Mouse (Mus musculus) CH12.LX (cell line): ENCODE data around the gene Actl11. TPM values are rescaled to one million over a fixed set of nuclear protein-coding genes. Genes with fewer than 3 reads are reported as not detected.

Experiments
- DNase-seq: peaks from one replicate; pipeline ENCODE4 v3.0.0-alpha.2; 2013; ENCODE audit errors: extremely low read depth
- H3K27ac ChIP-seq: 2 replicates; pipeline ENCODE4 v1.5.1; 2012; ENCODE audit warnings: low read depth, mild to moderate bottlenecking, control low read depth, moderate library complexity; ENCODE audit not compliant: insufficient read depth
- H3K27me3 ChIP-seq: replicated peaks from 2 replicates; pipeline ENCODE3; 2012; ENCODE audit warnings: inconsistent platforms
- H3K36me3 ChIP-seq, 2 experiments: replicated peaks in 1 of 2; 2 replicates each; pipeline versions ENCODE3 to v1.6.1; 2012; ENCODE audit warnings: inconsistent platforms in 1 of 2, low read length in 1 of 2, mild to moderate bottlenecking in 1 of 2, mixed read lengths in 1 of 2, moderate library complexity in 1 of 2; ENCODE audit not compliant: control insufficient read depth in 1 of 2, insufficient read depth in 1 of 2
- H3K4me1 ChIP-seq, 2 experiments: 2 replicates each; pipeline ENCODE4 v1.6.1; 2012; ENCODE audit warnings: inconsistent platforms in 1 of 2, moderate library complexity in 1 of 2; ENCODE audit not compliant: insufficient read depth in 2 of 2, control insufficient read depth in 1 of 2
- H3K4me2 ChIP-seq: 2 replicates; pipeline ENCODE4 v1.6.1; 2012; ENCODE audit warnings: low read depth, mild to moderate bottlenecking, control low read depth; ENCODE audit not compliant: poor library complexity, insufficient read depth, severe bottlenecking
- H3K4me3 ChIP-seq, 3 experiments: fragments of 150-350 bp in 1 of 3; sonication (generic) in 1 of 3; replicated peaks in 1 of 3; 2 replicates each; pipeline versions ENCODE3 to v1.5.1; 2011 to 2012; ENCODE audit warnings: low read depth in 2 of 3, low read length in 2 of 3, mild to moderate bottlenecking in 2 of 3, moderate library complexity in 2 of 3, control low read depth in 1 of 3, improper control_type of control experiment in 1 of 3, inconsistent platforms in 1 of 3, mixed read lengths in 1 of 3; ENCODE audit not compliant: poor library complexity in 1 of 3
- H3K79me2 ChIP-seq: replicated peaks from 2 replicates; pipeline ENCODE4 v1.6.1; 2012; ENCODE audit warnings: mild to moderate bottlenecking, moderate library complexity; ENCODE audit not compliant: control insufficient read depth, poor library complexity, insufficient read depth, severe bottlenecking; ENCODE audit errors: extremely low read depth
- H3K9ac ChIP-seq: 2 replicates; pipeline ENCODE4 v1.6.1; 2012; ENCODE audit warnings: low read depth, mild to moderate bottlenecking, control low read depth, moderate library complexity; ENCODE audit not compliant: insufficient read depth
- H3K9me3 ChIP-seq: replicated peaks from 2 replicates; pipeline ENCODE3; 2012; ENCODE audit warnings: low read length, inconsistent platforms, mixed read lengths
- BHLHE40 ChIP-seq: IDR thresholded peaks from 2 replicates; pipeline ENCODE4 v1.6.1; 2011; ENCODE audit warnings: mild to moderate bottlenecking, low read depth, low read length, improper control_type of control experiment
- CHD1 ChIP-seq: IDR thresholded peaks from 2 replicates; pipeline ENCODE4 v1.6.1; 2012; ENCODE audit warnings: low read depth, low read length, improper control_type of control experiment, inconsistent platforms
- E2F4 ChIP-seq: IDR thresholded peaks from 2 replicates; pipeline ENCODE4 v1.6.1; 2011; ENCODE audit warnings: low read depth, low read length, improper control_type of control experiment; ENCODE audit not compliant: insufficient replicate concordance
- ELF1 ChIP-seq: IDR thresholded peaks from 2 replicates; pipeline ENCODE4 v1.6.1; 2014; ENCODE audit warnings: low read depth, mild to moderate bottlenecking, inconsistent platforms, low read length, improper control_type of control experiment
- ETS1 ChIP-seq: conservative IDR thresholded peaks from 2 replicates; pipeline ENCODE4 v1.6.1; 2012; ENCODE audit warnings: low read depth, mild to moderate bottlenecking, inconsistent platforms, low read length, improper control_type of control experiment, moderate library complexity
- IRF4 ChIP-seq: IDR thresholded peaks from 2 replicates; pipeline ENCODE4 v1.6.1; 2014; ENCODE audit warnings: low read depth, mild to moderate bottlenecking, inconsistent platforms, low read length, improper control_type of control experiment
- MAFK ChIP-seq: IDR thresholded peaks from 2 replicates; pipeline ENCODE4 v1.6.1; 2011; ENCODE audit warnings: low read length, improper control_type of control experiment; ENCODE audit not compliant: insufficient replicate concordance
- MAX ChIP-seq: IDR thresholded peaks from 2 replicates; pipeline ENCODE4 v1.6.1; 2011; ENCODE audit warnings: low read length, improper control_type of control experiment
- MAZ ChIP-seq: IDR thresholded peaks from 2 replicates; pipeline ENCODE4 v1.6.1; 2012; ENCODE audit warnings: low read depth, mild to moderate bottlenecking, inconsistent platforms, low read length, improper control_type of control experiment, moderate library complexity
- MEF2A ChIP-seq: IDR thresholded peaks from 2 replicates; pipeline ENCODE4 v1.6.1; 2014; ENCODE audit warnings: low read depth, mild to moderate bottlenecking, inconsistent platforms, low read length, improper control_type of control experiment, borderline replicate concordance
- MXI1 ChIP-seq: IDR thresholded peaks from 2 replicates; pipeline ENCODE4 v1.6.1; 2011; ENCODE audit warnings: mild to moderate bottlenecking, low read depth, low read length, improper control_type of control experiment
- MYC ChIP-seq: IDR thresholded peaks from 2 replicates; pipeline ENCODE4 v1.6.1; 2011; ENCODE audit warnings: low read depth, mild to moderate bottlenecking, improper control_type of control experiment, low read length
- NELFE ChIP-seq: IDR thresholded peaks from 2 replicates; pipeline ENCODE4 v1.6.1; 2011; ENCODE audit warnings: low read depth, low read length, improper control_type of control experiment
- NRF1 ChIP-seq: IDR thresholded peaks from 2 replicates; pipeline ENCODE4 v1.6.1; 2014; ENCODE audit warnings: low read depth, mild to moderate bottlenecking, inconsistent platforms, low read length, improper control_type of control experiment, moderate library complexity
- PAX5 ChIP-seq: IDR thresholded peaks from 2 replicates; pipeline ENCODE4 v1.6.1; 2012; ENCODE audit warnings: low read length, inconsistent platforms, mixed read lengths
- RAD21 ChIP-seq: IDR thresholded peaks from 2 replicates; pipeline ENCODE4 v1.6.1; 2011; ENCODE audit warnings: low read depth, mild to moderate bottlenecking, low read length, improper control_type of control experiment, moderate library complexity
- TBP ChIP-seq: conservative IDR thresholded peaks from 2 replicates; pipeline ENCODE4 v1.6.1; 2011; ENCODE audit warnings: low read depth, low read length, improper control_type of control experiment
- TCF12 ChIP-seq: IDR thresholded peaks from 2 replicates; pipeline ENCODE4 v1.6.1; 2014; ENCODE audit warnings: low read depth, mild to moderate bottlenecking, inconsistent platforms, low read length, improper control_type of control experiment
- UBTF ChIP-seq: IDR thresholded peaks from 2 replicates; pipeline ENCODE4 v1.6.1; 2012; ENCODE audit warnings: low read depth, mild to moderate bottlenecking, inconsistent platforms, low read length, improper control_type of control experiment, moderate library complexity
- USF1 ChIP-seq: IDR thresholded peaks from 2 replicates; pipeline ENCODE4 v1.6.1; 2014; ENCODE audit warnings: low read depth, mild to moderate bottlenecking, inconsistent platforms, low read length, improper control_type of control experiment
- USF2 ChIP-seq: conservative IDR thresholded peaks from 2 replicates; pipeline ENCODE4 v1.6.1; 2011; ENCODE audit warnings: low read depth, low read length, improper control_type of control experiment
- ZC3H11A ChIP-seq: IDR thresholded peaks from 2 replicates; pipeline ENCODE4 v1.6.1; 2012; ENCODE audit warnings: low read depth, mild to moderate bottlenecking, inconsistent platforms, low read length, improper control_type of control experiment
- ZKSCAN1 ChIP-seq: IDR thresholded peaks from 2 replicates; pipeline ENCODE4 v1.6.1; 2012; ENCODE audit warnings: low read depth, inconsistent platforms, low read length, improper control_type of control experiment, borderline replicate concordance
- ZMIZ1 ChIP-seq: IDR thresholded peaks from 2 replicates; pipeline ENCODE4 v1.6.1; 2012; ENCODE audit warnings: low read depth, mild to moderate bottlenecking, inconsistent platforms, low read length, improper control_type of control experiment
- dilution Hi-C: fragments of 300-500 bp; cut with MboI; formaldehyde crosslinking; loops from 2 replicates; pipeline ENCODE4 v1.14.3; 2020; ENCODE audit warnings: low sequenced_read_pairs; ENCODE audit not compliant: extremely low pct_unique_long_range_greater_than_20kb, extremely low pct_ligation_motif_present
- in situ Hi-C: fragments of 300-500 bp; cut with MboI; formaldehyde crosslinking; loops from 3 replicates; pipeline ENCODE4 v1.14.3; 2019; ENCODE audit warnings: low sequenced_read_pairs, low pct_ligation_motif_present, low pct_unique_long_range_greater_than_20kb, mixed read lengths
- polyA plus RNA-seq: library from polyadenylated mRNA; unstranded; fragments of >175 nt; gene quantifications from 2 replicates; pipeline ENCODE4 v1.2.1, GENCODE M21; 2012; ENCODE audit warnings: low read depth; ENCODE audit not compliant: insufficient read length
- total RNA-seq, 2 experiments: library from RNA; depleted of rRNA; stranded (reverse); fragments of 300-350 nt in 1 of 2; fragments of >200 nt in 1 of 2; gene quantifications; 2 replicates each; pipeline ENCODE4 v1.2.3; 2012 to 2014

Gene Actl11
- total and polyA plus RNA-seq, 3 experiments, result not detected

DNA sequence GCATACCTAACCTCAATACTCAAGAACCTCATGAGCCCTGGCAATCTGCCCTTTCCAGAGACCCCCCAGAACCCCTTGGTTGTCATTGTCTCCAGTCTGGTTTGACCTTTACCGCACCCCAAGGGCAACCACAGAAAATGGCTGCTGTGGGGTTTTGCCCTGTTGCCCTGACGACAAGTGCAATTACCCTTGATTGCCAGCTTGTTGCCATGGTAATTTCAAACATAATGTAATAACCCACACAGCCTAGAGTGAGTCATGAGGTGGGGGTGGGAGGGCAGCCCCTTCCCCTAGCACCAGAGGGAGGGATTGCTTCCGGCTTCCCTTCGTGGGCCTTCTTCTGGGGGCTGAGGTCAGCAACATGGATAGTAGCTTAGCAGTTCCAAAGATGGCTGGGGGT is 4.0 kb downstream of the Actl11 start:
- dilution Hi-C loops, result no loop called here
- TF ChIP-seq MAFK, result no peak
- TF ChIP-seq USF1, result no peak
- TF ChIP-seq MYC, result no peak
- TF ChIP-seq CHD1, result no peak
- no peak for TF ChIP-seq TBP
- no peak for TF ChIP-seq MXI1
- no peak for TF ChIP-seq ETS1
- no peak for TF ChIP-seq NRF1
- TF ChIP-seq NELFE, result no peak
- TF ChIP-seq ZMIZ1, result no peak
- no peak for TF ChIP-seq ELF1
- TF ChIP-seq ZC3H11A, result no peak
- TF ChIP-seq BHLHE40, result no peak
- no peak for TF ChIP-seq PAX5
- no peak for TF ChIP-seq USF2
- TF ChIP-seq TCF12, result no peak
- no peak for TF ChIP-seq RAD21
- TF ChIP-seq ZKSCAN1, result no peak
- TF ChIP-seq UBTF, result no peak
- no peak overlapping the region for H3K27ac ChIP-seq

DNA sequence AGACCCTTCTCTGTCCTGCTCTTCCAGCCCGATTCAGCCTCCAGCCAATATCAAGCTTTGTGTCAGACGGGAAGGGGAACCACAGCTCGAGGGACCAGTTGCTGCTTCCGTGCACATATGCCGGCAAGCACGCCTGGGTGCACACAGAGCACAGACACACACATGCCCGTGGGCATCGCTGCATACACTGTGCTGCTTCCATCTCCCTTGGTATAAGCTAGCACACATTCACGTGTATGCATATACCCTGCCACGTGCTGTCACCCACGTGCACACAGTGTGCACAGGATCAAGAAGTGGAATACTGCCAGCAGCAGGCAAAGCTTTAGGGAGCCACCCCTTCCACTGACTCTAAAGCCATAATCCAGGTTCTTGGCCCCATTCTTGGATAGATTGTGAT is 5.9 kb downstream of the Actl11 start:
- no peak overlapping the region for H3K4me3 ChIP-seq
- DNase-seq, result no peak
- H3K9me3 ChIP-seq, result no peaks in the 10 kb centered on the region
- no peak overlapping the region for H3K9ac ChIP-seq
- H3K36me3 ChIP-seq, result no peaks in the 10 kb centered on the region
- peaks cover 97% of the 10 kb centered on the region for H3K27me3 ChIP-seq
- H3K79me2 ChIP-seq, result no peaks in the 10 kb centered on the region
- in situ Hi-C loops (no loop called here), dilution Hi-C loops (no loop called here)
- TF ChIP-seq MAZ, result no peak
- TF ChIP-seq E2F4, result no peak
- TF ChIP-seq UBTF, result no peak
- no peak for TF ChIP-seq MEF2A
- no peak for TF ChIP-seq ZC3H11A
- TF ChIP-seq BHLHE40, result peak; percentile 43
- TF ChIP-seq IRF4, result no peak
- TF ChIP-seq MAX, result no peak
- H3K4me1 ChIP-seq, result no peaks in the 10 kb centered on the region
- no peak overlapping the region for H3K27ac ChIP-seq
- H3K4me2 ChIP-seq, result no peak overlapping the region

More for the DNA sequence above, 4.0 kb downstream of the Actl11 start:
- Histone ChIP-seq H3K4me2 (no peak overlapping the region), H3K79me2 (no peaks in the 10 kb centered on the region), H3K9me3 (no peaks in the 10 kb centered on the region), H3K4me1 (no peaks in the 10 kb centered on the region), H3K36me3 (no peaks in the 10 kb centered on the region), H3K27me3 (peaks cover 96% of the 10 kb centered on the region), H3K4me3 (no peak overlapping the region), H3K9ac (no peak overlapping the region)
- DNase-seq, result no peak
- in situ Hi-C loops, result no loop called here
